Mouse (Mus musculus) forebrain, embryonic 12.5 days (tissue): ENCODE data around the gene Dapk3. TPM values are rescaled to one million over a fixed set of nuclear protein-coding genes. Genes with fewer than 3 reads are reported as not detected.

Experiments used
- ATAC-seq: fragments of 200-750 bp; cut with Nextera tagmentation; 2 replicates; pipeline ENCODE4 v1.8.0; 2017; ENCODE audit warnings: moderate TSS enrichment; ENCODE audit not compliant: low FRiP score
- H3K27ac ChIP-seq: fragments of 300-500 bp; sonication (generic); 2 replicates; pipeline ENCODE4 v1.5.1; 2016; ENCODE audit warnings: mild to moderate bottlenecking
- H3K27me3 ChIP-seq: fragments of 300-500 bp; sonication (generic); 2 replicates; pipeline ENCODE4 v1.6.1; 2016; ENCODE audit warnings: mild to moderate bottlenecking
- H3K36me3 ChIP-seq: fragments of 300-500 bp; sonication (generic); replicated peaks from 2 replicates; pipeline ENCODE4 v1.6.1; 2016; ENCODE audit warnings: mild to moderate bottlenecking
- H3K4me1 ChIP-seq: fragments of 300-500 bp; sonication (generic); 2 replicates; pipeline ENCODE4 v1.6.1; 2016
- H3K4me2 ChIP-seq: fragments of 300-500 bp; sonication (generic); 2 replicates; pipeline ENCODE4 v1.6.1; 2016; ENCODE audit warnings: mild to moderate bottlenecking, moderate library complexity
- H3K4me3 ChIP-seq: fragments of 300-500 bp; sonication (generic); replicated peaks from 2 replicates; pipeline ENCODE4 v1.5.1; 2016; ENCODE audit warnings: mild to moderate bottlenecking
- H3K9ac ChIP-seq: fragments of 300-500 bp; sonication (generic); 2 replicates; pipeline ENCODE4 v1.6.1; 2016; ENCODE audit warnings: mild to moderate bottlenecking
- H3K9me3 ChIP-seq: fragments of 300-500 bp; sonication (generic); 2 replicates; pipeline ENCODE4 v1.6.1; 2016
- WGBS: fragments of 180-500 bp; shearing (Covaris S2); methylation state at CpG from one replicate; pipeline ENCODE4 v1.1.7; 2016; 5-methylcytosine and 5-hydroxymethylcytosine counted together
- polyA plus RNA-seq: library from polyadenylated mRNA; unstranded; fragments of >200 nt; fragmentation: Nextera tagmentation; extraction: Ambion mirVana; gene quantifications from 2 replicates; pipeline ENCODE4 v1.2.1, GENCODE M21; 2016

The Dapk3 gene
- polyA plus RNA-seq = 62.8 and 67.4 TPM in 2 replicates

DNA sequence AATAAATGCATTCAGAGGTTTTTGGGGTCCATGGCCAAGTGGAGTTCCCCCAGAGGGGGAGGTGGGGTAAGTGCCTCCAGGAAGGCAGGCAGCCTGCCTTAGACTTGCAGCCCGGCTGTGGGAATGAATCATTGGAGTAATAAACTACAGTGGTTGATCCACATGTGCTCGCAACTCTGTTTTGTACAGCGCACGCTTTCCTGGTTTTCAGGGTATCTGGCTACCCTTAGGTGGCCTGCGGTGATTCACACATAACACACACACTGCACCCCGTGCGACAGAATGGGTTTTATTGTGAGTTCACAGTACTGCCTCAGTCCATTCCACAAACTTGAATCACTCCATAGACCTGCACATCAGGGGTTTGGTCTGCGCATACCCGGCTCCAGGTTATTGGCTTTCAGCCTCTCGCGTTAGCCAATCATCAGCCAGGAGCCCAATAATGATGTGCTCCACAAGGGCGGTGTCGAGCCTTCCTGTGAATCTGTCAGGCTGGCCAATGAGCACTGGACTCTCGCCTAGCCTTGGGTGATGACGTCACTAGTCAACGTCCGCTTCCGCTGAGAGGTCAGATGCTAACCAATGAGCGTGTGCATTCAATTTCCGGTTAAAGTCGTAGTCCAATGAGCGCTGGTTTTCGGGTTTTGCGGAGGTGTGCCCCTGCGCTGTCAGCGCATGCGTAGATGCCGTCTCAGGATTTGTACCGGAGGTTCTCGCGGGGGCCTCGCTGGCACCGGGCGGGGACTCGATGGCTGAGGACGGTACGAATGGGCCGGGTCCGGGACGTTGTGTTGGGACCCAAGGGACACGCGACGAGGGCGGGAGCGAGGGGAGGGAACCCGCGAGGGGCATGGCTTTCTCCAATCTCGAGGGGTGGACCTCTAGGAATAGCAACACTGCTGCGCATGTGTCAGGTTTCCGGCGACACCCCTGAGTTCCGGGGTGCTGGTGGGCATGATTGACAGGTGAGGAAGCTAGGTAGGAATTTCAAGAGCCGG lies at the start of gene Dapk3:
Dapk3 (plus strand) TSS at position 670 of the 998 bp plus-strand sequence.
- no peaks in the 10 kb centered on the region for H3K9me3 ChIP-seq
- H3K9ac ChIP-seq = peak within 1 kb of the TSS; percentile 63
- peak within 1 kb of the TSS; percentile 63 for H3K4me3 ChIP-seq
- H3K27ac ChIP-seq = peak within 1 kb of the TSS; percentile 84
- peak within 1 kb of the TSS; percentile 71 for H3K4me2 ChIP-seq
- WGBS = 4% methylated on average over 53 of the region's 53 CpGs
- no peaks in the 10 kb centered on the region for H3K27me3 ChIP-seq
- H3K4me1 ChIP-seq = peaks cover 38% of the 10 kb centered on the region
- peaks cover 78% of the 10 kb centered on the region for H3K36me3 ChIP-seq
- peak; percentile 95 for ATAC-seq

DNA sequence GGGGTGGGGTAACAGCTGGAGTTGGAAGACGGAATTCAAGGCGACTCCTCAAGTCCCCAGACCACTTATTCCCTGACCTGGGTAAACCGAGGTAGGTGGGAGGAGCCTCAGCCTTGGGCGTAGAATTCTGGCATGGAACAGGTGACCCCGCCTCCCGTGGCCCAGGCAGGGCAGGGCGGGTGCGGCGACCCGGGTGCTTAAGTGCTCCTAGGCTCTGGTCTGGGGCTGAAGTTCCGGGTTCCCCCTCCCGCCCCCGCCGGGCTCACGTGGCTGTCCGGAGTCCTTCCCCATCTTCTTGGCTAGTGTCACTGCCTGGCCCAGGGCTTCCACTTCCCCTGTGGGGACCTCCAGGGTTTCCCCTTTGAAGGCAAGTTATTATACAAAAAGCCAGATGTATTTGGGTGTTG lies 48.6 kb upstream of the Dapk3 start:
- H3K9me3 ChIP-seq = no peaks in the 10 kb centered on the region
- no peak overlapping the region for H3K4me3 ChIP-seq
- no peak overlapping the region for H3K27ac ChIP-seq
- no peak overlapping the region for H3K4me2 ChIP-seq
- H3K36me3 ChIP-seq = no peaks in the 10 kb centered on the region
- peaks cover 60% of the 10 kb centered on the region for H3K27me3 ChIP-seq
- no peak overlapping the region for H3K9ac ChIP-seq
- H3K4me1 ChIP-seq = peaks cover 31% of the 10 kb centered on the region
- no peak for ATAC-seq
- 2% methylated on average over 16 of the region's 16 CpGs for WGBS

DNA sequence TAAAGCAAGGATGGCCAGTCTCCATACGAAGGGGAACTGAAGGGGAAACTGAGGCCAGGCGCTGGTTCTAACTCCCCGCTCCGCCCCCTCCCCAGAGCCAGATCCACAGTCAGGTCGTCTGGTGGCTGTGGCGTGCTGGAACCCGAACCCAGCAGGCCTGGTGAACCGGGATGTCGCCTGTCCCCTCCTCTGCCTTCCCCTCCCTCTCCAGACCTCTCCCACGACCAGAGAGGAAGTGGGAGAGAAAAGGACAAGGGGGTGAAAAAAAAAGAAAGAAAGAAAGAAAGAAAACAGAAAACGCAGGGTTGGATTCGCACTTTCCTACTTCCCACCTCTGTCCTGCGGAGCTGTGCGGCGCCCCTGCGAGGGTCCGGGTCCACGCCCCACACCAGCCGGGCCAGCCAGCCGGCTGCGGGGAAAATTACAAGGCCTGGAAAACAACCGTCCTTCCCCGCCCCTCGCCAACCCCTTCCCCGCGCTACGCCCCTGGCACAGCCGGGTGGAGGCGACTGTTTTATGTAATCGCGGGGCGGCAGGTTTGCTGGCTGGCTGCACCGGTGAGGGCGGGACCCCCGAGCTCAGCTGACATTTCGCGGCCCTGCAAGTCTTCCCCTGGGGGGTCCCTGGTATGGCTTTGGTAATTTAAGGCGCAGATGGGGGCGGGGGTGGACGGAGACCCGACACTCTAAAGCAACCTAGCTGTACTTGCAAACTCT lies 47.7 kb upstream of the Dapk3 start, which contains the start of gene Zbtb7a:
Zbtb7a (plus strand) TSS at position 255 of the 716 bp plus-strand sequence.
- 2% methylated on average over 41 of the region's 41 CpGs for WGBS
- H3K36me3 ChIP-seq = no peaks in the 10 kb centered on the region
- H3K4me1 ChIP-seq = peaks cover 38% of the 10 kb centered on the region
- H3K9me3 ChIP-seq = no peaks in the 10 kb centered on the region
- peak within 1 kb of the TSS; percentile 84 for H3K4me3 ChIP-seq
- peak within 1 kb of the TSS; percentile 100 for H3K4me2 ChIP-seq
- H3K27me3 ChIP-seq = peaks cover 50% of the 10 kb centered on the region
- peak within 1 kb of the TSS; percentile 97 for H3K27ac ChIP-seq
- peak within 1 kb of the TSS; percentile 94 for H3K9ac ChIP-seq
- no peak for ATAC-seq

DNA sequence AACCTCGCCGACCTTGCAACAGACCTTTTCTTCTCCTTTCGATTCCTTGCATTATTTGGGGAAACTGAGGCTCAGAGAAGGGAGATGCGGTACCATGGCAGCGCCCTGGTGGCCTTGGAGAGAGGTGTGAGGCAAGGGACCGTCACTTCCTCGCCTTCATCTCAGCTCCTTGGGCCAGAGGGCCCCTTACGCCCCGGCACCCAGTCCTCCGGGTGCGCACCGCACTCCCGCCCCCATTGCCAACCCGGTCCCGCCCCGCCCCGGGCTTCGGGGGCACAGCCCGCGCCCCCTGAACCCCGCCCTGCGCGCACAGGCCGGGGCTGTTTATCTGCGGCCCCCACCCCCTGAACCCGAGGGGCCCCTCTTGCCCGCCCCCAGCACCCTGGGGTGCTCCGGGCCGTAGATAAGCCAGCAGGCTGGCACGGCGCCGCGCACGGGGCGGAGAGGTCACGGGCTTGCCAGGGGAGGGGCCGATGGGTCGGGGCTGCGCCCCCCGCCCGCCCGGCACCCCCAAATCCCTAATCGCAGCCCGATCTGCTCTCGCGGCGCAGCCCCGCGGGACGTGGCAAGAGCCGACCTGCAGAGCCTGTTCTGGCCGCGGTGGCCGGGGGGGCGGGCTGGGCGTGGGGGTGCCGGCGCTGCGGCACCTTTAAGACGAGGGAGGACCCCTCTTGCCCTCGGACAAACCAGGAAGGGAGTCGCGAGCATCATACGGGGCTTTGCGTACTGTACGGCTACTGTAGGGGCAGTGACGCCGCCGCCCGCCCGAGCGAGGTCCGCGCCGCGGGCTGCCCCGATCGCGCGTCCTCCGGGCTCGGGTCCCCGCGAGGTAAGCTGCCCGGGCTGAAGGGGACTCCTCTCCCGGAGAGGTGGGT lies 46.7 kb upstream of the Dapk3 start:
- ATAC-seq = peak; percentile 11; the same call in 1 of the 2 replicates
- Histone ChIP-seq H3K4me2 (peak overlapping the region; percentile 100), H3K36me3 (no peaks in the 10 kb centered on the region), H3K27me3 (peaks cover 41% of the 10 kb centered on the region), H3K4me3 (peak overlapping the region; percentile 84), H3K9me3 (no peaks in the 10 kb centered on the region), H3K27ac (peak overlapping the region; percentile 97), H3K4me1 (peaks cover 47% of the 10 kb centered on the region), H3K9ac (peak overlapping the region; percentile 94)
- WGBS = under 1% methylated on average over 85 of the region's 86 CpGs

DNA sequence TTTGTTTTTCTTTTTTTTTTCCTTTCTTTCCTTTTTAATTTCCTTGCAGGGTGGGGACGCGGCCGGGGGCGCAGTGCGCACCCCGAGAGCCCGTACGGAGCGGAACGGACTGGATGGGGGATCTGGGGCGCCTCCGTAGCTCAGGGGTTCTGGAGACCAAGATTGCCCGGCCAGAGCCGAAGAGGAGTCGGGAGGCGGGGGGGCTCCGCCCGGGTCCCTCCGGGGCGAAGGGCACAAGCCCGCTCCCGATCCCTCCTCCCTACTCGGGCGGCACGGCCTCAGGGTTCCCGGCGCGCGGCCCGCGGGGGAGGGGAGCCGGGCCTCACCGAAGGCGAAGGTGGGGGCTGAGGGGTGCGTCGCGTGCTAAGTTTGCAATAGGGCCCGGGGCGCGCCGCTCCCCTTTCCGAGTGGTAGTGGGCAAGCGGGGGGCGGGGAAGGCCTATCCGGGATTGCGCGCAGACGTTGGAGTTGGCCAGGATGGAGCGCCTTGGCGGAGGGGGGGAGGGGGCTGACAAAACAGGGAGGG lies 46.0 kb upstream of the Dapk3 start:
- peak; percentile 62 for ATAC-seq

DNA sequence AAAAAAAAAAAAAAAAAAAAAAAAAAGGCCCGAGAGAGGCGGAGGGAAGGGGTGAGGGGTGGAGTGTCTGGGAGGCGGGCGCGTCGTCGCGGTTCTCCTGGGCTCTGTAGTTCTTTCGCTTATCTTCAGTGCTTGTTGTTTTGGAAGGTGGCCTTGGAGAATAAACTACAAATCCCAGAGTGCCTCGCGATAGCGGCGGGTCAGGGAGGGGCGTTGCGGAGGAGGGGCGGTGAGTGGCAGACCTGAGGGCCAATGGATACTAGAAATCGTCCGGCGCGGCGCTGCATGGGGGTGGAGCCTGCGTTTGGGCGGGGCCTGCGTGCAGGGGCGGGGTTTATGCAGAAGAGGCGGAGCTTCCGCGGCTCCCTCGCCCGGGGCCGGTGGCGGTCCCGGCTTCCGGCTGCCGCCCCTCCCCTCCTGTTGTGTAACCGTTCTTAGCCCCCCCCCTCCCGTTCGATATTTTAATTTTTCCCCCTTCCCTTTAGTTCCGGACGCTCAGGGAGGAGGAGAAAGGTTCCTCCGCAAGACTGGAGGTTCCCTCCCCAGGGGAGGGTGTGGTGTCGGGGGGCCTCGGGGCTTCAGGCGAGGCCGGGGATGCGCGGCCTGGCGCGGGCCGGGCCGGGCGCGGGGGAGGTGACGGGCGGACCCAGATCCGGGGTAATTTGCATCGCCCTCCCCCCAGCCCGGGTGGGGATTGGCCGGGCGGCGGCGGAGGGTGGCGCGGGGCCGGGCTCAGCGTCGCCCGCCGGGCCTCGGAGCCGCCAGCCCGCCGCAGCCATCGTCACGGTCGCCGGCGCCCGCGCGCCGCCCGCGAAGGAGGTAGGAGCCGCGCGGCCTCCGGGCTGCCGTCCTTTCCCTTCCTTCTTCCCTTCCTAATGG lies 45.3 kb upstream of the Dapk3 start:
- WGBS = under 1% methylated on average over 81 of the region's 89 CpGs
- Histone ChIP-seq H3K4me1 (peaks cover 61% of the 10 kb centered on the region), H3K27me3 (peaks cover 35% of the 10 kb centered on the region)

More for the DNA sequence above, 46.0 kb upstream of the Dapk3 start:
- Histone ChIP-seq H3K4me3 (peak overlapping the region; percentile 84), H3K36me3 (no peaks in the 10 kb centered on the region; the same call in 1 of the 2 replicates), H3K27ac (peak overlapping the region; percentile 97), H3K27me3 (peaks cover 38% of the 10 kb centered on the region), H3K4me1 (peaks cover 54% of the 10 kb centered on the region), H3K4me2 (peak overlapping the region; percentile 100), H3K9me3 (no peaks in the 10 kb centered on the region), H3K9ac (peak overlapping the region; percentile 94)
- under 1% methylated on average over 36 of the region's 50 CpGs for WGBS

DNA sequence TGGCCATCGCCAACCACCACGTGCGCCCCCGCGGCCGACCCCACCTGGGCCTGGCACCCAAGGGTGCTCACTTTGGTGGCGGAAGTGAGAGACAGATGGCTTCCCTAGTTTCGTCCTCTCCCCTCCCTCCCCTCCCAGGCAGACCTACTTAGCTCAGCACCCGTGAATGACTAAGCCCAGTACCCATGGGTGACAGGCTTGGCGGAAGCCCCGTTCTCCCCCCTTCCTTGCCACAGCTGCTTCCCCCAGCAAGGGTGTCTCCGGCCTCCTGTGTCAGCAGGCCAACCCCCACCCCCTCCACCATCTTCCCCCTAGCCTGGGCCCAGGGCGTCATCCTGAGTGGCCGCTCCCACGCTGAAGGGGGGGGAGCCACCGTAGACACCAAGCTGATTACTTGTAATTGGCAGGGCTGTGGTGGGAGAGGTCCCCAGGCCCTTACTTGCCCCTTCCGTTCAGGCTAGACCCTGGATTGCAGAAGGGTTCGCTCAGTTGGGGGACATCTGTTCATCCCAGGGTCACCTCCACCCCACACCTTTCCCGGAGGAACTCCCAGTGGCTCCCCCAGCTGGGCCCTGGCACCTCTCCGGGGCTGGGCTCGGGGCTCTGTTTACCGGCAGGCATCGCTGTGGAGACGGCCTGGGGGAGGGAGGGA lies 44.5 kb upstream of the Dapk3 start:
- H3K27me3 ChIP-seq = peaks cover 29% of the 10 kb centered on the region
- H3K9me3 ChIP-seq = no peaks in the 10 kb centered on the region
- H3K36me3 ChIP-seq = peaks cover under 1% of the 10 kb centered on the region; the same call in 1 of the 2 replicates
- peak overlapping the region; percentile 84 for H3K4me3 ChIP-seq
- ATAC-seq = no peak
- peak overlapping the region; percentile 97 for H3K4me2 ChIP-seq
- peak overlapping the region; percentile 92 for H3K27ac ChIP-seq
- 2% methylated on average over 24 of the region's 24 CpGs for WGBS
- peaks cover 67% of the 10 kb centered on the region for H3K4me1 ChIP-seq
- H3K9ac ChIP-seq = peak overlapping the region; percentile 91

More for the DNA sequence above, 45.3 kb upstream of the Dapk3 start:
- peak overlapping the region; percentile 91 for H3K9ac ChIP-seq
- peak; percentile 94 for ATAC-seq
- H3K27ac ChIP-seq = peak overlapping the region; percentile 97
- H3K4me2 ChIP-seq = peak overlapping the region; percentile 100
- H3K9me3 ChIP-seq = no peaks in the 10 kb centered on the region
- no peaks in the 10 kb centered on the region; the same call in 1 of the 2 replicates for H3K36me3 ChIP-seq
- peak overlapping the region; percentile 84 for H3K4me3 ChIP-seq

DNA sequence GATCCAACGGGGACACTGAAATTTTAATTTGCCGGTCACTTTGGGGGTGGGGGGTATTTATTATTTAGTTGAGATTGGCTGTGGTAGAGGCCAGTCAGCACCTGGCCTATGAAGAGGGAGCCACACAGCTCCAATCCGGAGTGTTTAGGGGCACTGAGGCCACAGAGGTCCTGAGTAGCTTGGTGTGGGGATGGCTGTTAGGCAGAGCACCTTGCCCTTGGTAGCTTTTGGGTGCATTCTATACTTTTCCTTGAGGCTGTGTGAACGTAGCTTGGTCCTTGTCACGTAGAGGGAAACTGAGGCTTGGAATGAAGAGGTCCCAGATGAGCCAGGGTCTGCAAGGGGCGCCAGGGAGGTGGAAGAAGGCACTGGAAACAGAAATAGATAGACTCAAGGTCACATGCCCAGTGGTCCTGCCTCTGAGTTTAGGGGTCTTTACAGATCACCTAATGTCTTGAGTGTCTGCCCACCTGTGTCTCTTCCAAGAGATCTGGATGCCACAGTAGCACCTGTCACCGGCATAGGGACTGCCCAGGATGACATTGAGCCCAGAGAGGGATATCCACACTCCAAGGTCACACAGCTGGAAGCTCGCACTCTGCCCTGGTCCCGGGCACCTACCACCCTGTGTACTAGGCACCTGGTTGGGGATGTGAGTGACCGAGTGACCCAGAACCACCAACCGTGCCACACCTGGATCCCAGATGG lies 43.8 kb upstream of the Dapk3 start:
- no peak for ATAC-seq
- H3K27ac ChIP-seq = peak overlapping the region; percentile 92
- H3K4me1 ChIP-seq = peaks cover 67% of the 10 kb centered on the region
- H3K36me3 ChIP-seq = peaks cover 7% of the 10 kb centered on the region
- peak overlapping the region; percentile 97 for H3K4me2 ChIP-seq
- WGBS = 61% methylated on average over 11 of the region's 11 CpGs
- H3K9ac ChIP-seq = peak overlapping the region; percentile 91
- peaks cover 22% of the 10 kb centered on the region for H3K27me3 ChIP-seq
- H3K9me3 ChIP-seq = no peaks in the 10 kb centered on the region
- peak overlapping the region; percentile 84 for H3K4me3 ChIP-seq

DNA sequence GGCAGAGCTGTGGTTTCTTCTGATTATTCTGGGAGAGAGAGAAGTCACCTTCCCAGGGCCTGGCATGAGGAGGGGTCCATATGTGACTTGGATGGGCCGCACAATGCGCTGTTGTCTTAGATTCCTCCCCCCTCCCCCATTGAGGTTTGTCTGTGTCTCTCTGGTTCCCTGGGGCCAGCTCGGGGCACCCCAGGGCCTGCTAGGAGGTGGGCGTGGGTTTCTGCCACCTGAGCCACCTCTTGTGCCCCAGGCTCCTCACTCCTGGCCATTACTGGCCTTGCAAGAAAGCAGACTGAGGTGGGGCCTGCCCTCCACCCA lies 43.3 kb upstream of the Dapk3 start:
- H3K4me2 ChIP-seq = peak overlapping the region; percentile 97; the same call in 1 of the 2 replicates
- H3K27ac ChIP-seq = no peak overlapping the region
- H3K4me1 ChIP-seq = peaks cover 67% of the 10 kb centered on the region
- H3K27me3 ChIP-seq = peaks cover 17% of the 10 kb centered on the region
- WGBS = 78% methylated on average over 4 of the region's 4 CpGs
- peaks cover 12% of the 10 kb centered on the region for H3K36me3 ChIP-seq
- H3K4me3 ChIP-seq = peak overlapping the region; percentile 7; the same call in 1 of the 2 replicates
- ATAC-seq = no peak
- H3K9me3 ChIP-seq = no peaks in the 10 kb centered on the region
- peak overlapping the region; percentile 39; the same call in 1 of the 2 replicates for H3K9ac ChIP-seq

DNA sequence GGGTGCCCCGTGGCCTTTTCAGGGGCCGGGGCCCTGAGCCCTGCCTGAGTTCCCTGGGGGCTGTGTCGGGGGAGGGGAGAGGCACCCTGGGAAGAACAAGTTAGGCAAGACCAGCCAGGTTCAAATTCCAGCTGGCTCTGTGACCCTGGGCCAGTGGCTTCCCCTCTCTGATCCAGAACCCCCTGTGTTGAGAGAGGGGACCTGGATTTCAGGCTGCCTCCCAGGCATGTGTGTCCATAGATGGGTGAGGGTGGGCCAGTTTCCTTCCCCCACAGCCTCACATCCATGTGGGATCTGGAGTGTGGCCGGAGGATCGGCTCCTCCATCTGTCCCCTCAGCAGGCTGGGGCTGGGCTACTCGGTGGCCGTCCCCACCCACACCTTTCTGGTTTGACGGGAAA lies 42.8 kb upstream of the Dapk3 start:
- peaks cover 64% of the 10 kb centered on the region for H3K4me1 ChIP-seq
- H3K9me3 ChIP-seq = no peaks in the 10 kb centered on the region
- WGBS = 73% methylated on average over 8 of the region's 8 CpGs
- H3K27ac ChIP-seq = 0 out of 2 replicates have a peak overlapping the region, but pooled peaks have one; percentile 36
- peak overlapping the region; percentile 7 for H3K4me3 ChIP-seq
- peak overlapping the region; percentile 39 for H3K9ac ChIP-seq
- peaks cover 12% of the 10 kb centered on the region for H3K27me3 ChIP-seq
- no peak overlapping the region for H3K4me2 ChIP-seq
- ATAC-seq = no peak
- peaks cover 18% of the 10 kb centered on the region for H3K36me3 ChIP-seq
